In the genomic region with DNA sequence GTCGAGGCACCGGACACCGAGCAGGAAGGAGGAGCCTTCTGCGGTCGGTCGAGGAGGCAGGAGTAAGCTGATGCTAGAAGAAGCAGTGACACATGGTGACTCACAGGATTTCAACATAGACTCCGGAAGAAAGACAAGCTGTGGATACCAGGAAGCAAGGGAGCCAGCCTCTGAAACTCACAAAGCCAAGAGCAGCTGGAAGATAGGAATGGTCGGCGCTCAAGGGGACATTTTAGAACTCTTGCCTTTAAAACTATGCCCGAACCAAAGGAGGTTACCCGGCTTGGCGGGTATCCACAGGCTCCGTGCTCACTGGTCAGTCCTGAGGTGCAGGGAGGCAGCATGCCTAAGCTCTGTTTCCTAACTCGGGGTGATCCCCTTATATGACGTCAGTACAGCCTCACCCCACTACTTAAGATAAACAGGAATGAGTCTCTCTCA, we compare ENCODE assay signal across 8 mouse cellular contexts.
DNase-seq lines count a peak whose midpoint lies in the region; ATAC-seq and TF ChIP-seq lines count a peak whose summit lies in the region.

No protein-coding gene starts in this region.

- no peaks in the 10 kb centered on the region for H3K9me3 ChIP-seq in heart, embryonic 15.5 days (replicated peaks)
- H3K9me3 ChIP-seq in limb, embryonic 15.5 days, result no peaks in the 10 kb centered on the region
- no peaks in the 10 kb centered on the region for H3K9me3 ChIP-seq in midbrain, embryonic 16.5 days (replicated peaks; ENCODE audit: control insufficient read depth, low read length, poor library complexity, severe bottlenecking)

- ATAC-seq in heart, embryonic 15.5 days (replicated peaks; ENCODE audit: insufficient number of reproducible peaks, insufficient read depth, low FRiP score, low read depth), result 0 out of 2 replicates have a peak, but pooled peaks have one; percentile 43
- ATAC-seq in limb, embryonic 15.5 days (ENCODE audit: insufficient number of reproducible peaks, low FRiP score, low TSS enrichment, low read depth), result no peak
- ATAC-seq in neutrophil, adult 5-6 weeks (ENCODE audit: extremely low read depth, insufficient number of reproducible peaks, low FRiP score, poor library complexity, severe bottlenecking), result peak; percentile 96
- no peak for ATAC-seq in midbrain, embryonic 16.5 days

- H3K79me2 ChIP-seq in C2C12 (ENCODE audit: control insufficient read depth, insufficient read depth), result peaks cover 58% of the 10 kb centered on the region

- H3K4me3 ChIP-seq in C2C12 (ENCODE audit: insufficient read depth, poor library complexity, severe bottlenecking), result peak overlapping the region; percentile 21
- no peak overlapping the region; the same call in 1 of the 2 replicates for H3K4me3 ChIP-seq in heart, embryonic 15.5 days
- no peak overlapping the region for H3K4me3 ChIP-seq in limb, embryonic 15.5 days
- no peak overlapping the region for H3K4me3 ChIP-seq in midbrain, embryonic 16.5 days (ENCODE audit: low read depth, low read length)

- no peak for TF ChIP-seq CTCF in C2C12 (IDR thresholded peaks at IDR 0.05; ENCODE audit: control insufficient read depth, insufficient read depth, insufficient read length)

- H3K9ac ChIP-seq in heart, embryonic 15.5 days, result no peak overlapping the region; the same call in 1 of the 2 replicates
- H3K9ac ChIP-seq in limb, embryonic 15.5 days, result no peak overlapping the region
- H3K9ac ChIP-seq in midbrain, embryonic 16.5 days (ENCODE audit: low read depth, low read length), result no peak overlapping the region

- H3K27me3 ChIP-seq in C2C12 (ENCODE audit: control insufficient read depth, insufficient read depth, insufficient read length), result no peaks in the 10 kb centered on the region
- H3K27me3 ChIP-seq in heart, embryonic 15.5 days, result no peaks in the 10 kb centered on the region
- no peaks in the 10 kb centered on the region for H3K27me3 ChIP-seq in limb, embryonic 15.5 days
- no peaks in the 10 kb centered on the region for H3K27me3 ChIP-seq in midbrain, embryonic 16.5 days (ENCODE audit: control insufficient read depth, insufficient read depth, low read depth, low read length)

- H3K79me3 ChIP-seq in C2C12 (ENCODE audit: low read depth), result peaks cover 16% of the 10 kb centered on the region

- H3K27ac ChIP-seq in heart, embryonic 15.5 days, result peak overlapping the region; percentile 77
- peak overlapping the region; percentile 62; the same call in 1 of the 2 replicates for H3K27ac ChIP-seq in limb, embryonic 15.5 days
- no peak overlapping the region for H3K27ac ChIP-seq in midbrain, embryonic 16.5 days (ENCODE audit: low read length)

- H3ac ChIP-seq in C2C12 (ENCODE audit: control insufficient read depth, insufficient read length, low read depth), result peak overlapping the region; percentile 9

- WGBS in heart, embryonic 15.5 days, result 40% methylated on average over 15 of the region's 15 CpGs
- WGBS in limb, embryonic 15.5 days, result 76% methylated on average over 15 of the region's 15 CpGs
- 80% methylated on average over 15 of the region's 15 CpGs for WGBS in midbrain, embryonic 16.5 days

- peak; percentile 54 for DNase-seq in adrenal gland, postnatal 25 days
- no peak for DNase-seq in right cerebral cortex, postnatal 4 days
- DNase-seq in cerebellum, adult 9-11 months, result no peak

- H3K4me2 ChIP-seq in heart, embryonic 15.5 days, result peak overlapping the region; percentile 48
- no peak overlapping the region for H3K4me2 ChIP-seq in limb, embryonic 15.5 days
- H3K4me2 ChIP-seq in midbrain, embryonic 16.5 days (ENCODE audit: low read length), result no peak overlapping the region

- H3K36me3 ChIP-seq in C2C12 (ENCODE audit: control insufficient read depth, insufficient read depth), result no peaks in the 10 kb centered on the region
- H3K36me3 ChIP-seq in heart, embryonic 15.5 days, result no peaks in the 10 kb centered on the region
- H3K36me3 ChIP-seq in limb, embryonic 15.5 days, result no peaks in the 10 kb centered on the region
- H3K36me3 ChIP-seq in midbrain, embryonic 16.5 days (ENCODE audit: control insufficient read depth, insufficient read depth, low read length), result no peaks in the 10 kb centered on the region

- H3K4me1 ChIP-seq in heart, embryonic 15.5 days (replicated peaks), result peaks cover 33% of the 10 kb centered on the region
- peaks cover 10% of the 10 kb centered on the region for H3K4me1 ChIP-seq in limb, embryonic 15.5 days
- no peaks in the 10 kb centered on the region for H3K4me1 ChIP-seq in midbrain, embryonic 16.5 days (ENCODE audit: control insufficient read depth, insufficient read depth, low read length)

TF ChIP-seq in C2C12, 6 proteins besides CTCF, POLR2A, EP300 and RAD21:
- peak; percentile 99 for TF ChIP-seq CEBPB (IDR thresholded peaks at IDR 0.05; ENCODE audit: low read depth)
- no peak for TF ChIP-seq MYOG (IDR thresholded peaks at IDR 0.05; ENCODE audit: control insufficient read depth, extremely low read depth, insufficient read length)
- peak; percentile 69 for TF ChIP-seq MYOD1 (IDR thresholded peaks at IDR 0.05; ENCODE audit: control insufficient read depth, insufficient read length, low read depth)
- TF ChIP-seq MAX (IDR thresholded peaks at IDR 0.05), result peak; percentile 63
- peak; percentile 99 for TF ChIP-seq FOSL1 (IDR thresholded peaks at IDR 0.05; ENCODE audit: insufficient read depth, low read length, poor library complexity, severe bottlenecking)
- no peak for TF ChIP-seq USF1 (IDR thresholded peaks at IDR 0.05; ENCODE audit: low read depth)
TF ChIP-seq in C2C12: peak in this region for 4.

Comparison
In these comparisons a context has a peak if more than half of its experiments do, and no peak if none do; other contexts are left out.
1. ATAC-seq: peak in heart, embryonic 15.5 days (single experiment) and neutrophil, adult 5-6 weeks (single experiment); none in limb, embryonic 15.5 days (single experiment) and midbrain, embryonic 16.5 days (single experiment).